Mouse (Mus musculus) left cerebral cortex, postnatal 25 days (tissue): ENCODE results near the gene Tmem30c. TPM values are rescaled to one million over a fixed set of nuclear protein-coding genes. Genes with fewer than 3 reads are reported as not detected.
"Not testable (repeated sequence)": the region's sequence is repeated elsewhere in the genome, so short reads cannot be mapped to it uniquely, and the experiment has no call there.

ENCODE experiments used
- DNase-seq, 2 experiments: peaks; one replicate each; pipeline ENCODE4 v3.0.0; 2022; ENCODE audit warnings: low spot score in 2 of 2, mixed read lengths in 1 of 2
- intact Hi-C: fragments of 180-260 bp; cut with DNase I; formaldehyde crosslinking; loops from one replicate; pipeline ENCODE4 v1.15.1; 2025
- total RNA-seq, 2 experiments: library from RNA; stranded (reverse); gene quantifications; 2 replicates each; pipeline ENCODE4 v1.2.3; 2021

The Tmem30c gene
- total RNA-seq, 2 experiments from 2014 or later = 0.18 to 0.53 TPM

DNA sequence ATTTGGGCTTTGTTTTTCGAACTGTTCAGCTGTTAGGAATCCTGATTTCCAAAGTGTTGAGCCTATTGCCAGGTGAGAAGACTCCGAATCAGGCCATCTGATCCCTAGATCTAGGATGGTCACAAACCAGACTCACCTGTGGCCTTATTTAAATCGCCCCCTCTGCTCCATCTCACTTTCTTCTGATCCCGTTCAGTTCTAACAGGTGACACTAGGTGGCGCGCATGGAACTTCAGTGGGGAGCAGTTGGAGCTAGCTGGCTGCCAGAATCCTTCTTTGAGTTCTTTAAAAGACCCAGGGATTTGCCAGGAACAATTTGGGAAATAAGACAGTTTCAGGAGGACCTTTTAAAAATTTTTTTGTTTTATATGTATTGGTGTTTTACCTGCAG, 48.8 kb downstream of the Tmem30c start:
- intact Hi-C loops = loop anchor here (1.0 to 5.0 kb wide), 2 partner anchors 155 to 353 kb away; no protein-coding TSS in a partner anchor
- peak; percentile 74 to 85 for DNase-seq

DNA sequence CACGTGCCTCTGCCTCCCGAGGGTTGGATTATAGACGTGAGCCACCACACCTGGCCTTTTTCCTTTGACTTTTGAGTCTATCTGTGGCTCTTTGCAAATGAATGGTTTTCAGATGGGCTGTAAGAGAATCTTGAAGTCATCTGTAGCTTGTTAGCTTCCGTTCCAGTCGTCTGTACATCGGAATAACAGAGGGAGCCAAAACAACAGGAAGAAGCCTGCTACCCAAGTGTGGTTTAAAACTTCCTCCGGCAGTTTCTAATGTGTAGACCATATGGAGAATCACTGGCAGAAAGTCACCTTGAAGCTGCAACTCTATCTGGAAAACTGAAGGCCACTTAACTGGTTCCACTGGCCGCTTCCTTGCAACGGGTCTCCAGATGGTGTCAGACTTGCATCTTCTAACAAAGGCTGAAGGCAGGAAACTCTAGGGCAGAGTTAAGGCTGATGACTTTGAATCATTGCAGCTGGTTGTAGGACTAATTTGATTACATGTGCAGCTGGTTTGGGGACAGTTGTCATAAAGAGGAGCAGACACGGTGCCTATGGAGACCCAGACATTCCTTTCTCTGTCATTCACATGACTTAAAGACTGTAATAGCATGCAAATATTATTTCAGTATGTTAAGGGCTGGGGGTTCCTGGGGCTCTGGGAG, 49.3 kb downstream of the Tmem30c start:
- DNase-seq = peak in 1 of 2 experiments; percentile 28
- intact Hi-C loops = loop anchor here (5.0 kb wide), 1 partner anchor 354 kb away; no protein-coding TSS in a partner anchor

DNA sequence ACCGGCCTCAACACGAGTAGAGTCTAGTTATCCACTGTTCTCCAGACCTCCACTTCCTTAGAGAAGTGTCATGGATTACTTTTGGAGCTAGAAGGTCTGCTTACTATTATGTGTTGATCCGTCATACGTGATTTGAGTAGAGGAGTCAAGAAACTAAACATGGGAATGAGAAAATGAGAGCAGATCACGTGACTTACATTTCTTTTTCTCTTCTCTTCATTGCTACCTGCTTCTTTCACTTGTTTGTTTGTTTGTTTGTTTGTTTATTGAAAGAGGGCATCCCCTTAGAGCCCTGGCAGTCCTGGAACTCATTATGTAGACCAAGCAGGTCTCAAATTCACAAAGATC, 49.8 kb downstream of the Tmem30c start:
- intact Hi-C loops = loop anchor here (5.0 kb wide), 1 partner anchor 354 kb away; no protein-coding TSS in a partner anchor
- DNase-seq = no peak

DNA sequence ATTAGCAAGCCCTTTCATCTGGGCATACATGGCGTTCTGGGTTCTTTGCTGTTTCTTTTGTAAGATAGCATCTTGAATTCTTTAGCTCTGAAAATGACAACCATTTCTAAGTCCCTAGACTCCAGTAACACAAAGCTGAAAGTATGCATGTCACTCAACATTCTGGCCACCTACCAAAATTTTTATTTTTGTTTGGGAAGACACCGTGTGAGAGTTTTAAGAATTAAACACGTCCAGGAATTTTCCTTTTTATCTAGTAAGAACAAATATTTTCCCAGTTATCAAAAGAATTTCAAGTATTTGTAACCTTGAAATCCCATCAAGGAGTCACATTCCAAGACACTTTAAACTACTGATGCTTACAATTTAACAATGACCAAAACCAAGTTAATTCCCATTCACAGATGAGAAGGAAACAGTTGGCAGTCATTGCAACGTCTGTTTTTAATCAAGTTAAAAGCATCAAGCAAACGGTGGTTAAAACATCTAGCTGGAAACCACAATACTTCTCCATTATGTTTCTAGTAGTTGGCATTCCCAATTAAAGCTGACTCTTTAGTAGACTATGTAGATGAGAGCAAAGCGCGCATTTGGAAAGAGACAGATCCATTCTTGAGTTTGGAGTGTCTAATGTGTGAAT, 56.7 kb downstream of the Tmem30c start:
- DNase-seq = no peak
- intact Hi-C loops = no loop called here

DNA sequence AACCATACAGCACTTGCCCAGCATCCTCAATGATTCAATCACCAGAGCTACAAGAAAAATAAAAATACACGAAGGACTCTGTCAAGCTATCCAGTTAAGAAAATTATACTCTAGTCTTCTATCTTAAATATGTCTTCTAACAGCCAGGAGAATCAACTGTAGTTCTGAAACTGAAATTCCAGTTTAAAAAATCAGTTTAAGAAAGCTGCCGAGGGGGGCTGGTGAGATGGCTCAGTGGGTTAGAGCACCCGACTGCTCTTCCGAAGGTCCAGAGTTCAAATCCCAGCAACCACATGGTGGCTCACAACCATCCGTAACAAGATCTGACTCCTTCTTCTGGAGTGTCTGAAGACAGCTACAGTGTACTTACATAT, 60.7 kb downstream of the Tmem30c start:
- intact Hi-C loops, DNase-seq: not testable (repeated sequence)

DNA sequence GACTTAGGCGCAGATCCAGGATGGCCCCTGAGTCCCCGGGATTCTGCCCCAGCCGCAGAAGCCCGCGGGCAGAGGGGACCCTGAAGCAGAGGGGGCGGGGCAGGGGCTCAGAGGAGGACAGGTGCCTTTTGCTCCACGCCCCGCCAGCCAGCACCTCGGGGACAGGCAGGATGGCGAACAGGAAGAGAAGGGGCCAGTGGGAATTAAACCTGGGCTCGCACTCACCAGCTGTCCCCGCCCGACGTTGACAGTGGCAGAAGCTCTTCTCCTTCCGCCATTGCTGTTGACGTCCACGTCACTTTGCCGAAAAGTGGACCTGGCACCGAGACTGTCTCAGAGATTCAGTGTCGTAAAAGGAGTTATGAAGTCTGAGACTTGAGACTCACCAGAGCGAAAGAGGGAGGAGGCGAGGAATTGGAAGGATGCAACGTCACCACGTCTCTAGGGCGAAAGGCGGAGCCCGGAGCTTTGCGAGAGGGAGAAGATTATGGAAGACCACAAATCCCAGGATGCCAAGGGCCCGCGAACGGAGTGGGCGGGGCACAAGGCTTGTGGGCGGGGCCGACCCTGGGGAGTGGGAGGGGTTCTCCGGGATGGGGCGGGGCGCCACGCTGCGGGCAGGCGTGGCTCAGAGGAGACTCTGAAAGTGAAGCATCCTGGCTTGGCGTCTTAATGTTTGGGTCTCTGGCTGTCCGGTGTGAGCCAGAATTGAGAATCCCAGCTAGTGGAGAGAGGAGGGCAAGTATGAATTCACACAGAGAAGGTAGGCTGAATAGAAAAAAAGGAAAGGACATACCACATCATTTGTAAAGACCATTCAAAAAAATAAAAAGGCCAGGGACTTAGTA, 61.4 kb downstream of the Tmem30c start, which contains the start of gene Tbc1d23:
TSS of gene Tbc1d23 (minus strand) at position 416 of the 848 bp plus-strand sequence.
- intact Hi-C loops = no loop called here
- DNase-seq = peak; percentile 96 to 100

DNA sequence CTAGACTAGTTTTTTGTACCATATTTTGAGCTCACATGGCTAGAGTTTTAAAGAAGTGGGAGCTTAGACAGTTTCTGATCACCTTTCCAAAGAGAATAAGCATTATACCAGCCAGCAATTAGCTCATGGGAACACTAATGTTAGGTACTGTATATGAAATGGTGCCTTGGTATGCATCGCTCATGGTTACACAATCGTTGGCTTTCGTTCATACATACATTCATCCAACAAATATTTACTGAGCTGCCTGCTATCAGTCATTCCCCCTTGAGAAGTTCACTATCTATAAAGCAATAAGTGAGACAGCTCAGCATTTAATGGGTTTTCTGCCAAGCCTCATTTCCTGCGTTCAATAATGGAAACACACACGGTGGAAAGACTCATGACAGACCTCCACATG, 66.2 kb downstream of the Tmem30c start:
- intact Hi-C loops = no loop called here
- no peak for DNase-seq

DNA sequence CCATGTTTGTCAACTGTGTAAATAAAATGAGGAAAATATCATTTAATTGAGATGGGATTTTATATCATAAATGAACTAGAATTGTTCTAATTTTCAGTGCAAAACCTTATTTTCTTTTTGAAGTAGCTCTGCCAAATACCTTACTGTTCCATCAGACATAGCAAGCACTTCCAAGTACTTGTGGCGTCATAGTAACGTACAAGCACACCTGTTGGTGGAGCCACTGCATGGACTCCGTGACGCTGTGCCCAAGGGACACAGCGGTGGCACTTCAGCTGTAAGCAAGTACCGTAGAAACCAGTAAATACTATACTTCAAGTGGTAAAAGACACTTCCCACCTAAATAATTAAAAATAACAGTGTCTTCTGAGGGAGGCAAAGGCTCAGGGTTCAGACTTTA, 72.3 kb downstream of the Tmem30c start:
- DNase-seq = no peak
- intact Hi-C loops = no loop called here

Other genes with a start within 250 kb of the Tmem30c start
- gene Tmem45a2, start 221.5 kb downstream of the Tmem30c start, total RNA-seq = not detected
- 100 to 1,000 TPM; 105 to 110 TPM for gene Tomm70a, start 171.2 kb downstream of the Tmem30c start, total RNA-seq
- 10 to 100 TPM; 14.8 to 16.3 TPM for gene Nit2, start 125.5 kb downstream of the Tmem30c start, total RNA-seq
- gene Tbc1d23, start 61.4 kb downstream of the Tmem30c start, total RNA-seq = 10 to 100 TPM; 40.6 to 48.6 TPM
- gene Filip1l, start 60.2 kb upstream of the Tmem30c start, total RNA-seq = 1 to 10 TPM; 3.0 to 3.5 TPM